Mouse (Mus musculus): ENCODE data around the gene Rtp3.
A peak's percentile ranks its signal among the peaks of the same experiment; 100 is the strongest.

Rtp3 gene

GRCm38 (mm10) chr9:110990204-110990603, at the start of gene Rtp3:
Gene Rtp3 (minus strand): TSS chr9:110990583.
- DNase-seq (ENCODE audit: low read depth, low spot score) = no peak

GRCm38 (mm10) chr9:111039966-111040365, 49.6 kb upstream of the Rtp3 start:
- no peak for DNase-seq (ENCODE audit: low read depth, low spot score)

GRCm38 (mm10) chr9:111033717-111034116, 43.3 kb upstream of the Rtp3 start:
- no peak for DNase-seq (ENCODE audit: low read depth, low spot score)

GRCm38 (mm10) chr9:111026791-111027190, 36.4 kb upstream of the Rtp3 start:
- no peak for DNase-seq (ENCODE audit: low read depth, low spot score)

- no peak for DNase-seq (ENCODE audit: low read depth, low spot score)
Observed at GRCm38 (mm10) chr9:111019022-111019421, 28.6 kb upstream of the Rtp3 start, which contains the start of gene Ltf. Gene Ltf (plus strand): TSS chr9:111019271.

- no peak for DNase-seq (ENCODE audit: low read depth, low spot score)
Observed at GRCm38 (mm10) chr9:111015658-111016057, 25.3 kb upstream of the Rtp3 start.

GRCm38 (mm10) chr9:111012041-111012440, 21.7 kb upstream of the Rtp3 start:
- DNase-seq (ENCODE audit: low read depth, low spot score) = no peak

GRCm38 (mm10) chr9:111011550-111011949, 21.2 kb upstream of the Rtp3 start:
- no peak for DNase-seq (ENCODE audit: low read depth, low spot score)

- DNase-seq (ENCODE audit: low read depth, low spot score) = no peak
Observed at GRCm38 (mm10) chr9:111009763-111010162, 19.4 kb upstream of the Rtp3 start.

GRCm38 (mm10) chr9:111006544-111006943, 16.2 kb upstream of the Rtp3 start:
- DNase-seq (ENCODE audit: low read depth, low spot score) = no peak

GRCm38 (mm10) chr9:111003279-111003678, 12.9 kb upstream of the Rtp3 start:
- DNase-seq (ENCODE audit: low read depth, low spot score) = no peak

- DNase-seq (ENCODE audit: low read depth, low spot score) = no peak
Observed at GRCm38 (mm10) chr9:111001621-111002020, 11.2 kb upstream of the Rtp3 start.

- DNase-seq (ENCODE audit: low read depth, low spot score) = no peak
Observed at GRCm38 (mm10) chr9:110999856-111000255, 9.5 kb upstream of the Rtp3 start.

- no peak for DNase-seq (ENCODE audit: low read depth, low spot score)
Observed at GRCm38 (mm10) chr9:110999056-110999455, 8.7 kb upstream of the Rtp3 start.

- peak; percentile 62 for DNase-seq (ENCODE audit: low read depth, low spot score)
Observed at GRCm38 (mm10) chr9:110997245-110997644, 6.9 kb upstream of the Rtp3 start.

- peak; percentile 22 for DNase-seq (ENCODE audit: low read depth, low spot score)
Observed at GRCm38 (mm10) chr9:110994716-110995172, 4.4 kb upstream of the Rtp3 start.

GRCm38 (mm10) chr9:110993281-110993709, 2.9 kb upstream of the Rtp3 start:
- DNase-seq (ENCODE audit: low read depth, low spot score) = no peak

GRCm38 (mm10) chr9:110989543-110989942, 840 bp downstream of the Rtp3 start:
- no peak for DNase-seq (ENCODE audit: low read depth, low spot score)

- DNase-seq (ENCODE audit: low read depth, low spot score) = no peak
Observed at GRCm38 (mm10) chr9:110989141-110989540, 1.2 kb downstream of the Rtp3 start.

- no peak for DNase-seq (ENCODE audit: low read depth, low spot score)
Observed at GRCm38 (mm10) chr9:110988078-110988477, 2.3 kb downstream of the Rtp3 start.

GRCm38 (mm10) chr9:110987331-110987730, 3.1 kb downstream of the Rtp3 start:
- no peak for DNase-seq (ENCODE audit: low read depth, low spot score)

- DNase-seq (ENCODE audit: low read depth, low spot score) = no peak
Observed at GRCm38 (mm10) chr9:110985951-110986350, 4.4 kb downstream of the Rtp3 start.

- no peak for DNase-seq (ENCODE audit: low read depth, low spot score)
Observed at GRCm38 (mm10) chr9:110985541-110985940, 4.8 kb downstream of the Rtp3 start.

- DNase-seq (ENCODE audit: low read depth, low spot score) = no peak
Observed at GRCm38 (mm10) chr9:110984096-110984495, 6.3 kb downstream of the Rtp3 start.

Measured in c-Kit-negative CD71-positive TER-119-positive erythroid progenitor cells, embryonic 14.5 days (primary cell).